Comparison of ENCODE assay signal across 10 mouse cellular contexts in the genomic region with DNA sequence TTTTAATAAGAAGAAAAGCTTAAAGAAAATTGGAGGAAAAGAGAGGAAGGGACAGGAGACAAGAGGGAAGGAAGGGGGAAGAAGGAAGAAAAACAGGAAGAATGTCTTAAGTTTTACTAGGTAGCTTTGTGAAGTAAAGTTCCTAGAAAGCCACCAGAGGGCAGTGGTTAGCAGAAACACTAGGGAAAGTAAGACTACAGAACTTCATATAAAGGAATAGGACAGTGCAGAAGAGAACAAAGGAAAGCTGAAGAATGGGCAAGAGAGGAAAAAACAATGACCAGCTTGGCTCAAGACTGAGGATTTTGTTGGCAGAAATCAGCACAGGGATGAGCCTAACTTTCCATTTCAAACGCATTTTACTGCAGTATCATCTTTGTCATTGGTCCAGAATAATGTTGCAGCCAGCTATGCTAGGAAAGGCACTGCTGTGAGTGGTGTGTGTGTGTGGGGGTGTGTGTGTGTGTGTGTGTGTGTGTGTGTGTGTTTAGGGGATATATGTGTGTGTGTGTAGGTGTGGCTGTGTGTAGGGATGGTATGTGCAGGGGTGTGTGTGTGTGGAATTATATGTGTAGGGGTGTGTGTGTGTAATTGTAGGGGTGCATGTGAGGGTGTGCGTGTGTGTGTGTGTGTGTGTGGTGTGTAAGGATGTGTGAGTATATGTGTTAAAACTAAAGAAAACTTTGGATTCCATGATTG. TPM values are rescaled to one million over a fixed set of nuclear protein-coding genes. Genes with fewer than 3 reads are reported as not detected.
A peak's percentile ranks its signal among the peaks of the same experiment; 100 is the strongest.
DNase-seq lines count a peak whose midpoint lies in the region; ATAC-seq and TF ChIP-seq lines count a peak whose summit lies in the region.
"Had no signal": no experiment of that assay in that cellular context is flagged by ENCODE, and none has a peak within 500 bp of the region (broad histone marks: within the 10 kb centered on the region; RNA-seq: fewer than 3 reads in every experiment).

No protein-coding gene starts in this region.

- no peaks in the 10 kb centered on the region for H3K36me3 ChIP-seq in hindbrain, embryonic 11.5 days (ENCODE audit: control insufficient read depth, insufficient read depth, low read length)
- no peaks in the 10 kb centered on the region for H3K36me3 ChIP-seq in hindbrain, embryonic 10.5 days
- H3K36me3 ChIP-seq in forebrain, embryonic 16.5 days (ENCODE audit: control insufficient read depth, insufficient read depth): no peaks in the 10 kb centered on the region
- no peaks in the 10 kb centered on the region for H3K36me3 ChIP-seq in limb, embryonic 14.5 days (ENCODE audit: control insufficient read depth, insufficient read depth, low read length)
- H3K36me3 ChIP-seq in neural tube, embryonic 15.5 days: no peaks in the 10 kb centered on the region
- H3K36me3 ChIP-seq: limb, embryonic 12.5 days had no signal

- WGBS in hindbrain, embryonic 11.5 days: 73% methylated on average over 2 of the region's 2 CpGs
- WGBS in hindbrain, embryonic 10.5 days: 84% methylated on average over 2 of the region's 2 CpGs
- 62% methylated on average over 2 of the region's 2 CpGs for WGBS in forebrain, embryonic 16.5 days
- 73% methylated on average over 2 of the region's 2 CpGs for WGBS in limb, embryonic 14.5 days
- 77% methylated on average over 2 of the region's 2 CpGs for WGBS in neural tube, embryonic 15.5 days

- no peak overlapping the region for H3K4me2 ChIP-seq in hindbrain, embryonic 11.5 days (replicated peaks; ENCODE audit: low read depth, low read length)
- no peak overlapping the region for H3K4me2 ChIP-seq in forebrain, embryonic 16.5 days (ENCODE audit: low read length)
- H3K4me2 ChIP-seq in limb, embryonic 14.5 days (replicated peaks; ENCODE audit: low read depth, low read length, severe bottlenecking): no peak overlapping the region
- H3K4me2 ChIP-seq in neural tube, embryonic 15.5 days: no peak overlapping the region
- H3K4me2 ChIP-seq: limb, embryonic 12.5 days had no signal

- ATAC-seq in hindbrain, embryonic 11.5 days (ENCODE audit: low FRiP score): peak; percentile 40; the same call in 1 of the 2 replicates
- ATAC-seq in forebrain, embryonic 16.5 days: peak; percentile 73
- ATAC-seq in limb, embryonic 14.5 days (ENCODE audit: low FRiP score, low read depth): no peak
- peak; percentile 72; the same call in 1 of the 2 replicates for ATAC-seq in neural tube, embryonic 15.5 days (ENCODE audit: low FRiP score)

- no peak for TF ChIP-seq POLR2A in limb, embryonic 14.5 days (IDR thresholded peaks at IDR 0.05; ENCODE audit: borderline replicate concordance, extremely low read depth, insufficient read depth, insufficient read length)

- no peak overlapping the region for H3K27ac ChIP-seq in hindbrain, embryonic 11.5 days (ENCODE audit: low read depth, low read length)
- H3K27ac ChIP-seq in hindbrain, embryonic 10.5 days: no peak overlapping the region
- H3K27ac ChIP-seq in forebrain, embryonic 16.5 days (ENCODE audit: low read length): no peak overlapping the region
- H3K27ac ChIP-seq in limb, embryonic 14.5 days (replicated peaks; ENCODE audit: low read depth, low read length): no peak overlapping the region
- H3K27ac ChIP-seq in neural tube, embryonic 15.5 days (replicated peaks): no peak overlapping the region
- H3K27ac ChIP-seq: limb, embryonic 12.5 days had no signal

- H3K4me1 ChIP-seq in hindbrain, embryonic 11.5 days (replicated peaks; ENCODE audit: control insufficient read depth, insufficient read depth, low read length): no peaks in the 10 kb centered on the region
- H3K4me1 ChIP-seq in hindbrain, embryonic 10.5 days (replicated peaks): no peaks in the 10 kb centered on the region
- no peaks in the 10 kb centered on the region for H3K4me1 ChIP-seq in forebrain, embryonic 16.5 days (replicated peaks; ENCODE audit: control insufficient read depth, insufficient read depth, low read length)
- no peaks in the 10 kb centered on the region for H3K4me1 ChIP-seq in limb, embryonic 14.5 days (ENCODE audit: control insufficient read depth, insufficient read depth, low read length)
- 0 out of 2 replicates have a peak, but pooled peaks cover 2% of the 10 kb centered on the region for H3K4me1 ChIP-seq in neural tube, embryonic 15.5 days
- H3K4me1 ChIP-seq: limb, embryonic 12.5 days had no signal

- no peaks in the 10 kb centered on the region for H3K27me3 ChIP-seq in hindbrain, embryonic 11.5 days (ENCODE audit: control insufficient read depth, insufficient read depth, low read length)
- H3K27me3 ChIP-seq in hindbrain, embryonic 10.5 days (ENCODE audit: insufficient read depth, poor library complexity, severe bottlenecking): no peaks in the 10 kb centered on the region
- H3K27me3 ChIP-seq in forebrain, embryonic 16.5 days (replicated peaks; ENCODE audit: control insufficient read depth, insufficient read depth, low read length): no peaks in the 10 kb centered on the region
- H3K27me3 ChIP-seq in limb, embryonic 14.5 days (ENCODE audit: control insufficient read depth, insufficient read depth, low read length): no peaks in the 10 kb centered on the region
- no peaks in the 10 kb centered on the region for H3K27me3 ChIP-seq in neural tube, embryonic 15.5 days (replicated peaks)
- H3K27me3 ChIP-seq: limb, embryonic 12.5 days had no signal

- no peak overlapping the region for H3K9ac ChIP-seq in hindbrain, embryonic 11.5 days (ENCODE audit: low read depth, low read length)
- no peak overlapping the region for H3K9ac ChIP-seq in forebrain, embryonic 16.5 days (replicated peaks; ENCODE audit: low read depth, low read length)
- no peak overlapping the region for H3K9ac ChIP-seq in limb, embryonic 14.5 days (ENCODE audit: low read depth, low read length, severe bottlenecking)
- no peak overlapping the region for H3K9ac ChIP-seq in neural tube, embryonic 15.5 days (replicated peaks)
- H3K9ac ChIP-seq: limb, embryonic 12.5 days had no signal

- DNase-seq in hindbrain, embryonic 11.5 days (ENCODE audit: low spot score): peak; percentile 64
- no peak for DNase-seq in hindbrain, embryonic 10.5 days (ENCODE audit: low spot score)
- DNase-seq in CD4-positive, CD25-positive, alpha-beta regulatory T cell, adult 2 months (ENCODE audit: low read depth, low spot score): peak; percentile 71
- DNase-seq in ZHBTc4 (ENCODE audit: low read depth, low spot score): peak; percentile 63
- DNase-seq in limb, embryonic 14.5 days (ENCODE audit: low spot score): peak; percentile 88
- DNase-seq in urinary bladder, adult 2 months (ENCODE audit: low spot score): no peak

- H3K9me3 ChIP-seq in hindbrain, embryonic 11.5 days (ENCODE audit: control insufficient read depth, low read length): no peaks in the 10 kb centered on the region
- H3K9me3 ChIP-seq in hindbrain, embryonic 10.5 days: no peaks in the 10 kb centered on the region
- no peaks in the 10 kb centered on the region for H3K9me3 ChIP-seq in forebrain, embryonic 16.5 days (ENCODE audit: control insufficient read depth, low read length)
- no peaks in the 10 kb centered on the region for H3K9me3 ChIP-seq in limb, embryonic 14.5 days (ENCODE audit: control insufficient read depth, low read length)
- H3K9me3 ChIP-seq in neural tube, embryonic 15.5 days (replicated peaks): no peaks in the 10 kb centered on the region
- H3K9me3 ChIP-seq: limb, embryonic 12.5 days had no signal

- H3K4me3 ChIP-seq in hindbrain, embryonic 11.5 days (ENCODE audit: low read depth, low read length): no peak overlapping the region
- no peak overlapping the region for H3K4me3 ChIP-seq in hindbrain, embryonic 10.5 days
- H3K4me3 ChIP-seq in forebrain, embryonic 16.5 days (replicated peaks; ENCODE audit: low read length): no peak overlapping the region
- no peak overlapping the region for H3K4me3 ChIP-seq in limb, embryonic 14.5 days (replicated peaks; ENCODE audit: low read length)
- no peak overlapping the region for H3K4me3 ChIP-seq in neural tube, embryonic 15.5 days (replicated peaks)
- H3K4me3 ChIP-seq: limb, embryonic 12.5 days had no signal

RNA-seq across cellular contexts. Expression of gene Rbm11, which starts 25.2 kb away (rescaled TPM):
- 0.71 and 0.73 TPM in 2 replicates for polyA plus RNA-seq in hindbrain, embryonic 11.5 days (2014; fragmentation: Nextera tagmentation; extraction: Ambion mirVana)
- 0.77 and 1.0 TPM in 2 replicates for polyA plus RNA-seq in hindbrain, embryonic 10.5 days (2016; fragmentation: Nextera tagmentation; extraction: Ambion mirVana)
- polyA plus RNA-seq in forebrain, embryonic 16.5 days (2015; fragmentation: Nextera tagmentation; extraction: Ambion mirVana): 0.67 and 1.5 TPM in 2 replicates
- 0.47 and 0.64 TPM in 2 replicates for polyA plus RNA-seq in limb, embryonic 14.5 days (2012; rRNA removed)
- polyA plus RNA-seq in limb, embryonic 14.5 days (2014; fragmentation: Nextera tagmentation; extraction: Ambion mirVana): 0.30 and 0.45 TPM in 2 replicates
- 3.2 and 3.9 TPM in 2 replicates for polyA plus RNA-seq in neural tube, embryonic 15.5 days (2015; fragmentation: Nextera tagmentation; extraction: Ambion mirVana)
- 0.28 and 0.41 TPM in 2 replicates for polyA plus RNA-seq in urinary bladder, adult 2 months (2012; rRNA removed)

RNA-seq across cellular contexts. Expression of gene Lipi, which starts 31.9 kb away (rescaled TPM):
- polyA plus RNA-seq in hindbrain, embryonic 11.5 days (2014; fragmentation: Nextera tagmentation; extraction: Ambion mirVana): not detected in 2 replicates
- polyA plus RNA-seq in hindbrain, embryonic 10.5 days (2016; fragmentation: Nextera tagmentation; extraction: Ambion mirVana): not detected in 2 replicates
- polyA plus RNA-seq in forebrain, embryonic 16.5 days (2015; fragmentation: Nextera tagmentation; extraction: Ambion mirVana): 0.22 TPM in 1 of 2 replicates, not detected in the other
- polyA plus RNA-seq in limb, embryonic 14.5 days (2012; rRNA removed): 0.38 and 0.40 TPM in 2 replicates
- polyA plus RNA-seq in limb, embryonic 14.5 days (2014; fragmentation: Nextera tagmentation; extraction: Ambion mirVana): 0.53 and 1.3 TPM in 2 replicates
- polyA plus RNA-seq in neural tube, embryonic 15.5 days (2015; fragmentation: Nextera tagmentation; extraction: Ambion mirVana): 0.08 TPM in 1 of 2 replicates, not detected in the other
- polyA plus RNA-seq in urinary bladder, adult 2 months (2012; rRNA removed): not detected in 2 replicates
- polyA plus RNA-seq: limb, embryonic 12.5 days; spleen, adult 2 months had no signal

Comparison
In these comparisons a context has a peak if more than half of its experiments do, and no peak if none do; other contexts are left out.
1. DNase-seq: peak in hindbrain, embryonic 11.5 days (single experiment), CD4-positive, CD25-positive, alpha-beta regulatory T cell, adult 2 months (single experiment), ZHBTc4 (single experiment) and limb, embryonic 14.5 days (single experiment); none in hindbrain, embryonic 10.5 days (single experiment) and urinary bladder, adult 2 months (single experiment).